Mouse (Mus musculus) MEL (cell line): Measurements from ENCODE around the gene Fam192a. TPM values are rescaled to one million over a fixed set of nuclear protein-coding genes. Genes with fewer than 3 reads are reported as not detected.

Source experiments
- DNase-seq: peaks from one replicate; pipeline ENCODE4 v3.0.0; 2011; ENCODE audit warnings: low read depth, low spot score
- H3K27ac ChIP-seq: 2 replicates; pipeline ENCODE4 v1.5.1; 2012; ENCODE audit warnings: low read depth, mild to moderate bottlenecking, control low read depth, low read length, moderate library complexity; ENCODE audit not compliant: control insufficient read depth
- H3K27me3 ChIP-seq, 2 experiments: fragments of 150-350 bp in 1 of 2; sonication (generic) in 1 of 2; 2 replicates each; pipeline ENCODE4 v1.6.1; 2012; ENCODE audit warnings: low read length in 2 of 2, mild to moderate bottlenecking in 2 of 2, improper control_type of control experiment in 1 of 2, moderate library complexity in 1 of 2; ENCODE audit not compliant: insufficient read depth in 2 of 2, control insufficient read depth in 1 of 2
- H3K36me3 ChIP-seq, 2 experiments: 2 replicates each; pipeline ENCODE4 v1.6.1; 2012 to 2014; ENCODE audit warnings: low read length in 2 of 2, improper control_type of control experiment in 1 of 2, inconsistent platforms in 1 of 2, mild to moderate bottlenecking in 1 of 2; ENCODE audit not compliant: insufficient read depth in 2 of 2, control insufficient read depth in 1 of 2
- H3K4me1 ChIP-seq, 2 experiments: fragments of 150-350 bp in 1 of 2; sonication (generic) in 1 of 2; 2 replicates each; pipeline ENCODE4 v1.6.1; 2012; ENCODE audit warnings: low read length in 2 of 2, improper control_type of control experiment in 1 of 2, mild to moderate bottlenecking in 1 of 2; ENCODE audit not compliant: insufficient read depth in 2 of 2, control insufficient read depth in 1 of 2
- H3K4me3 ChIP-seq, 2 experiments: fragments of 150-350 bp in 1 of 2; sonication (generic) in 1 of 2; 2 replicates each; pipeline ENCODE4 v1.5.1; 2012; ENCODE audit warnings: low read depth in 2 of 2, low read length in 2 of 2, mild to moderate bottlenecking in 2 of 2, moderate library complexity in 2 of 2, control low read depth in 1 of 2, improper control_type of control experiment in 1 of 2; ENCODE audit not compliant: control insufficient read depth in 1 of 2, insufficient read depth in 1 of 2
- H3K79me2 ChIP-seq: 2 replicates; pipeline ENCODE4 v1.6.1; 2012; ENCODE audit warnings: mild to moderate bottlenecking, low read length, moderate library complexity; ENCODE audit not compliant: control insufficient read depth, poor library complexity, insufficient read depth
- H3K9ac ChIP-seq: 2 replicates; pipeline ENCODE4 v1.6.1; 2012; ENCODE audit warnings: low read depth, mild to moderate bottlenecking, control low read depth, low read length, moderate library complexity; ENCODE audit not compliant: control insufficient read depth, poor library complexity, severe bottlenecking
- H3K9me3 ChIP-seq: fragments of 150-350 bp; sonication (generic); replicated peaks from 2 replicates; pipeline ENCODE4 v1.6.1; 2012; ENCODE audit warnings: mild to moderate bottlenecking, low read length, improper control_type of control experiment, moderate library complexity; ENCODE audit not compliant: insufficient read depth
- BHLHE40 ChIP-seq: IDR thresholded peaks from 2 replicates; pipeline ENCODE4 v1.6.1; 2012; ENCODE audit warnings: low read depth, mild to moderate bottlenecking, inconsistent platforms, low read length, improper control_type of control experiment, borderline replicate concordance
- CHD2 ChIP-seq: IDR thresholded peaks from 2 replicates; pipeline ENCODE4 v1.6.1; 2011; ENCODE audit warnings: low read length, improper control_type of control experiment
- ELF1 ChIP-seq: IDR thresholded peaks from 2 replicates; pipeline ENCODE4 v1.6.1; 2014; ENCODE audit warnings: low read depth, mild to moderate bottlenecking, inconsistent platforms, low read length, improper control_type of control experiment, moderate library complexity
- EP300 ChIP-seq, 2 experiments: IDR thresholded peaks; 2 replicates each; pipeline ENCODE4 v1.6.1; 2011; ENCODE audit warnings: improper control_type of control experiment in 2 of 2, low read length in 2 of 2, low read depth in 1 of 2, mild to moderate bottlenecking in 1 of 2
- GABPA ChIP-seq: IDR thresholded peaks from 2 replicates; pipeline ENCODE4 v1.6.1; 2012; ENCODE audit warnings: low read depth, mild to moderate bottlenecking, inconsistent platforms, low read length, improper control_type of control experiment, moderate library complexity
- GATA1 ChIP-seq: IDR thresholded peaks from 2 replicates; pipeline ENCODE4 v1.6.1; 2011; ENCODE audit warnings: low read depth, low read length, improper control_type of control experiment
- HCFC1 ChIP-seq: IDR thresholded peaks from 2 replicates; pipeline ENCODE4 v1.6.1; 2012; ENCODE audit warnings: low read depth, mild to moderate bottlenecking, inconsistent platforms, low read length, improper control_type of control experiment, moderate library complexity
- JUND ChIP-seq: IDR thresholded peaks from 2 replicates; pipeline ENCODE4 v1.6.1; 2011; ENCODE audit warnings: low read depth, mild to moderate bottlenecking, improper control_type of control experiment, low read length
- KAT2A ChIP-seq: conservative IDR thresholded peaks from 2 replicates; pipeline ENCODE4 v1.6.1; 2012; ENCODE audit warnings: low read depth, low read length, improper control_type of control experiment, inconsistent platforms
- MAZ ChIP-seq: IDR thresholded peaks from 2 replicates; pipeline ENCODE4 v1.6.1; 2012; ENCODE audit warnings: low read depth, mild to moderate bottlenecking, inconsistent platforms, low read length, improper control_type of control experiment
- MEF2A ChIP-seq: IDR thresholded peaks from 2 replicates; pipeline ENCODE4 v1.6.1; 2014; ENCODE audit warnings: low read depth, mild to moderate bottlenecking, inconsistent platforms, low read length, improper control_type of control experiment; ENCODE audit not compliant: poor library complexity, insufficient replicate concordance, severe bottlenecking; ENCODE audit errors: extremely low read depth
- MXI1 ChIP-seq: IDR thresholded peaks from 2 replicates; pipeline ENCODE4 v1.6.1; 2011; ENCODE audit warnings: mild to moderate bottlenecking, low read depth, low read length, improper control_type of control experiment
- MYB ChIP-seq: IDR thresholded peaks from 2 replicates; pipeline ENCODE4 v1.6.1; 2011; ENCODE audit warnings: mild to moderate bottlenecking, low read depth, low read length, improper control_type of control experiment
- MYC ChIP-seq: IDR thresholded peaks from 2 replicates; pipeline ENCODE4 v1.6.1; 2011; ENCODE audit warnings: low read depth, mild to moderate bottlenecking, low read length, improper control_type of control experiment, moderate library complexity
- NRF1 ChIP-seq: IDR thresholded peaks from 2 replicates; pipeline ENCODE4 v1.6.1; 2014; ENCODE audit warnings: low read depth, mild to moderate bottlenecking, inconsistent platforms, low read length, improper control_type of control experiment, moderate library complexity; ENCODE audit not compliant: poor library complexity, insufficient read depth, severe bottlenecking
- POLR2AphosphoS5 ChIP-seq: IDR thresholded peaks from 2 replicates; pipeline ENCODE4 v1.6.1; 2012; ENCODE audit warnings: low read depth, borderline replicate concordance, mild to moderate bottlenecking, inconsistent platforms, low read length, moderate library complexity, mixed read lengths
- RAD21 ChIP-seq: IDR thresholded peaks from 2 replicates; pipeline ENCODE4 v1.6.1; 2011; ENCODE audit warnings: mild to moderate bottlenecking, low read depth, low read length, improper control_type of control experiment
- RCOR1 ChIP-seq: IDR thresholded peaks from 2 replicates; pipeline ENCODE4 v1.6.1; 2012; ENCODE audit warnings: low read depth, mild to moderate bottlenecking, inconsistent platforms, low read length, improper control_type of control experiment
- SMC3 ChIP-seq: IDR thresholded peaks from 2 replicates; pipeline ENCODE4 v1.6.1; 2011; ENCODE audit warnings: low read depth, low read length, improper control_type of control experiment
- TAL1 ChIP-seq: IDR thresholded peaks from 2 replicates; pipeline ENCODE4 v1.6.1; 2012; ENCODE audit warnings: mild to moderate bottlenecking, inconsistent platforms, low read length, moderate library complexity, mixed read lengths
- TBP ChIP-seq: IDR thresholded peaks from 2 replicates; pipeline ENCODE4 v1.8.0; 2011; ENCODE audit warnings: low read depth, low read length, improper control_type of control experiment
- TCF12 ChIP-seq: IDR thresholded peaks from 2 replicates; pipeline ENCODE4 v1.6.1; 2014; ENCODE audit warnings: low read depth, mild to moderate bottlenecking, inconsistent platforms, low read length, improper control_type of control experiment, moderate library complexity
- UBTF ChIP-seq: IDR thresholded peaks from 2 replicates; pipeline ENCODE4 v1.6.1; 2012; ENCODE audit warnings: low read depth, mild to moderate bottlenecking, inconsistent platforms, low read length, improper control_type of control experiment, moderate library complexity, borderline replicate concordance; ENCODE audit not compliant: insufficient read depth
- USF1 ChIP-seq: IDR thresholded peaks from 2 replicates; pipeline ENCODE4 v1.6.1; 2014; ENCODE audit warnings: low read depth, mild to moderate bottlenecking, inconsistent platforms, low read length, improper control_type of control experiment, moderate library complexity
- USF2 ChIP-seq, 2 experiments: IDR thresholded peaks; 2 replicates each; pipeline ENCODE4 v1.6.1; 2011 to 2012; ENCODE audit warnings: improper control_type of control experiment in 2 of 2, low read length in 2 of 2, borderline replicate concordance in 1 of 2, inconsistent platforms in 1 of 2, low read depth in 1 of 2, mild to moderate bottlenecking in 1 of 2; ENCODE audit not compliant: insufficient read depth in 1 of 2
- ZC3H11A ChIP-seq: IDR thresholded peaks from 2 replicates; pipeline ENCODE4 v1.6.1; 2012; ENCODE audit warnings: low read depth, mild to moderate bottlenecking, inconsistent platforms, low read length, improper control_type of control experiment
- ZKSCAN1 ChIP-seq: IDR thresholded peaks from 2 replicates; pipeline ENCODE4 v1.6.1; 2012; ENCODE audit warnings: low read depth, mild to moderate bottlenecking, inconsistent platforms, low read length, improper control_type of control experiment, moderate library complexity
- ZMIZ1 ChIP-seq: IDR thresholded peaks from 2 replicates; pipeline ENCODE4 v1.6.1; 2012; ENCODE audit warnings: low read depth, mild to moderate bottlenecking, inconsistent platforms, low read length, improper control_type of control experiment, moderate library complexity
- polyA plus RNA-seq, 2 experiments: library from polyadenylated mRNA; stranded (reverse) in 1 of 2; unstranded in 1 of 2; fragments of >175 nt in 1 of 2; fragments of >200 nt in 1 of 2; gene quantifications; 2 replicates each; pipeline versions ENCODE4 v1.2.1 to v1.2.4; 2012; ENCODE audit warnings: low replicate concordance in 2 of 2, low read depth in 1 of 2; ENCODE audit not compliant: insufficient read length in 2 of 2, insufficient read depth in 1 of 2, missing spikeins in 1 of 2
- total RNA-seq: library from RNA; depleted of rRNA; stranded (reverse); fragments of 300-350 nt; gene quantifications from 2 replicates; pipeline ENCODE4 v1.2.3, GENCODE M21; 2012

Gene Fam192a
- total and polyA plus RNA-seq, 3 experiments, result 46.3 to 88.1 TPM; not detected in 1

DNA sequence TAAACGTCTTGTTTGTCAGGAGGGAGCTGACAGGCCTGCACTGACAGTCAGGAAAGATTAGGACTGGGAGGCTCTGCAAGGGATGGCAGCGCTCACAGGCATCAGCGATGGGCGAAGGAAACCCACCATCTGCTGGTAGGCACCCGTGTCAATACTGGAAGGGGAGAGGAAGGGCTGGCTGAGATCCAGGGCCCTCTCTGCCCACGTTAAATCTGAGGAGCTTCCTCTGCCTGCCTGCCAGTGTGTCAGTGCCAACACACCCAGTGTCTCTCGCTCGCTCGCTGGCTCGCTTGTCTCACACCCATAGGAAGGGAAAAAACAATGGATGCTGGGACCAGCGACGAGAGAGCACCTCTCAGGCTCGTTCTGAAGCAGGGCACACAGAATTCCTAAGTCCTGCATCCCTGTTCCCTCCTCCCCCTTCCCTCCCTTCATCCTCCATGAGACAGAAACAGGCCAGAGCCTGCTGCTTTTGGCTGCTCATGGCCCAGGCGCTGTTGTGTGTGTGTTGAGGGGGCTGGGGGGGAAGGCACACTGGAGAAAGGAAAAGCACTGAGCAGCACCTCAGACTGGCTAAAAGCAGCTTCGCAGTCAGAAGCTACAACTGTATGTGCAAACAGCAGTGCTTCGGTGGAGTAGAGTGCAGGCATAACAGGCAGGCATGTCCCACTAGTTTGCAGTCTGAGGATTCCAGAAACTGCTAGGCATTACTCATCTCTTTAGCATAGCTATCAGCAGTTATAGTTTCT, 27.5 kb downstream of the Fam192a start:
- no peak for DNase-seq
- H3K4me1 ChIP-seq, result no peaks in the 10 kb centered on the region
- no peaks in the 10 kb centered on the region for H3K9me3 ChIP-seq
- H3K27ac ChIP-seq, result no peak overlapping the region
- no peaks in the 10 kb centered on the region for H3K79me2 ChIP-seq
- no peak overlapping the region for H3K9ac ChIP-seq
- H3K27me3 ChIP-seq, result no peaks in the 10 kb centered on the region
- TF ChIP-seq USF1 (no peak), EP300 (IDR thresholded peaks at IDR 0.05; ENCODE audit: low read depth in 1 of 2, low read length in 2 of 2) (no peak), KAT2A (no peak), UBTF (no peak), RAD21 (no peak), CHD2 (no peak), ZKSCAN1 (no peak), SMC3 (no peak), ZMIZ1 (no peak), ZC3H11A (no peak), USF2 (IDR thresholded peaks at IDR 0.05; ENCODE audit: borderline replicate concordance in 1 of 2, insufficient read depth in 1 of 2, low read depth in 1 of 2, low read length in 2 of 2) (no peak), MAZ (no peak), TCF12 (no peak), TBP (no peak), HCFC1 (no peak), NRF1 (no peak), GATA1 (no peak), MYB (no peak), MXI1 (no peak)
- TF ChIP-seq, all 39 proteins: peak for 0
- no peak overlapping the region for H3K4me3 ChIP-seq
- peaks cover 0 to 6% of the 10 kb centered on the region in 2 experiments; a peak in 1 of 4 replicates for H3K36me3 ChIP-seq

DNA sequence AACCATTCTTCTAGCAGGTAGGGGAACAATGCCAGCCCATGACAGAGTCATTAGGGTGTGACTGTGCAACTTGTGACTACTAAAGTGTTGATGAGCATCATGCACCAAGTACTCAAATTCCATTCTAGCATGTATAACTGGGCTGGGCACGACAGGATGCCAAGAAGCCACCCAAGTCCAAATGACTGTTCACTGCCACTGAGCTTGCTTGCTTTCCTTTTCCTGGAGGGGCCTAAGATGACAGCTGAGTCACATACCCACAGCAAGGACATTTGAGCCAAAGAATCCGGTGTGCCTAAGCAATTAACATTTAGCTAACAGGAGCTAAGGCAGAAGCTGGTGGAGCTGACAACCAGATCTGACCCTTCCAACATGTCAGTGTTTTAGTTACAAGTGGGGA, 29.9 kb downstream of the Fam192a start:
- no peak overlapping the region for H3K4me3 ChIP-seq
- DNase-seq, result no peak
- no peak overlapping the region for H3K27ac ChIP-seq
- no peaks in the 10 kb centered on the region for H3K9me3 ChIP-seq
- TF ChIP-seq JUND (no peak), KAT2A (no peak), RCOR1 (no peak), TBP (no peak), ELF1 (no peak), MEF2A (no peak), MYC (no peak), BHLHE40 (no peak), GABPA (no peak), TAL1 (no peak), POLR2AphosphoS5 (no peak), SMC3 (no peak), ZMIZ1 (no peak), CHD2 (no peak), UBTF (no peak)
- no peaks in the 10 kb centered on the region for H3K27me3 ChIP-seq
- no peak overlapping the region for H3K9ac ChIP-seq
- H3K4me1 ChIP-seq, result no peaks in the 10 kb centered on the region
- H3K36me3 ChIP-seq, result no peaks in the 10 kb centered on the region; a peak in 1 of 4 replicates
- no peaks in the 10 kb centered on the region for H3K79me2 ChIP-seq
